Mouse (Mus musculus): Measurements from ENCODE around the gene Cdkal1.

- no peak for TF ChIP-seq CTCF (IDR thresholded peaks at IDR 0.05; ENCODE audit: low read depth)
- no peak for TF ChIP-seq EP300 (IDR thresholded peaks at IDR 0.05; ENCODE audit: low read depth)
Measured at GRCm38 (mm10) chr13:29806871-29807270, 48.6 kb downstream of the Cdkal1 start.

Measured in liver, postnatal 0 days (tissue).